Mouse (Mus musculus): ENCODE data around the gene Cacna1e. TPM values are rescaled to one million over a fixed set of nuclear protein-coding genes. Genes with fewer than 3 reads are reported as not detected.

Gene Cacna1e
- polyA plus RNA-seq, 1 experiment, result 0.11 TPM

- no peak for DNase-seq (ENCODE audit: low spot score)
These were observed 372.6 kb downstream of the Cacna1e start for GRCm38 (mm10) chr1:154511736-154512135.

DNA sequence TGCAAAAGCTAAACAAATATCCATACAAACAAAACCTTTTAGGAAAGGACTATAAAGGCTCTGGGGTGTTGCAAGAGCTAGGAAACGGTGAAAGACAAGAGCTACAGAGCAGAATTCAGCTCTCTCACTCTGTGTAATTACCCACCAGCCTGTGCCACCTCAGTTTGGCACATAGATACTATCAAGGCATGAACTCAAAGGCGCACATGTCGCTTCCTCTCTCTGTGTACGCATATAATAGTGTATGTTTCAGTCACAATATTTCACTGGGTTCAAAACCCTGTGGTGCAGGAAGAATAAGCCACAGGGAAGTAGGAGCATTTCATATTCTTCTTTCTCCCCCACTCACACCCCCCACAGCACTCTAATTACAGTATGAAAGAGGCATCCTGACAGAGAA, 380.3 kb downstream of the Cacna1e start:
- DNase-seq (ENCODE audit: low spot score), result no peak

GRCm38 (mm10) chr1:154500869-154501268, 383.4 kb downstream of the Cacna1e start:
- no peak for DNase-seq (ENCODE audit: low spot score)

DNA sequence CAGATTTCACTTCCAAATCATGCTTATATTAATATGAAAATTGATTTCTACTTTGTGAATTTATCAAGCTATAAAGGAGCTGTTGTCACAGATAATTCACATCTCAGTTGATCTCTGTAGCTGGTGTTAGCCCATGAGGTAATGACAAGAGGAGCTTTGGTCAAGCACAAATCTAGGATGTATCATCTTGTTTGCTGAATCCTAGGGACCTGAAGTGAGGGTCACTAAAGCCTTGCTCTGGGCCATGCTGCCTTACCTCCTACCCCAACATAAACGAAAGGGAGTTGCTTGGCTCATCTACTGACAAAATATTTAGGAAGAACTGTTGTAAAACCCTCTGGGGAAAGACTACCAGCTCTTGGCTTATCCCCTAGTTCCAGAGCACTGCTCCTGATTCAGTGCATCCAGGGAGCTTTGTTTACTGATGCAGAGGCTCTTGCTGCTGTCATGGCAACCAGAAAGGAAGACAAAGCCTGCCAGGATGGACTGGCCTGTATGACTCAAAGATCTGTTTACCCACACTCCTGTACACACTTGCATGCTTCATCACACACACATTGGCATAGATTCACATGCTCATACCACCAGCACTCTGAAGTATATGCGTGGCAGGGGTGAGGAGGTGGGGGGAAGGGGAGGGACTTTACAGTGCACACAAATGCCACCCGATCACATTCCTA, 384.0 kb downstream of the Cacna1e start:
- no peak for DNase-seq (ENCODE audit: low spot score)

DNA sequence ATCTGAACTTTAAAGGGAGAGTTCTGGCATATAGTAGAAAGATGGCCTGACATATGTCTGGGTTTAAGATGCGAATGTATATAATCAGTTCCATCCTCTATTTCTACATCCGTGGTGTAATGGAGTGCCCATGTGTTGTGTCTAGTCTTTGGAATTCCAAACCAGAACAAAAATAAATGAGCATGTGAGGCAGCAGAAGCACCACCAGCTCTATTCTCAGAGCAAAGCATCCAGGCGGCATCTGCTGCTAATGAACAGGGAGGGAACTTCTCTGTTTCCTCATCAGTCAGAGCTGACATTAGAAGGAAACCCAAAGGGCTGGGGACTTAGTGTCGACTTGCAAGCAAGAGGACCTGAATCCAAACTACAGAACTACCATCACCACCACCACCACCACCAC, 385.5 kb downstream of the Cacna1e start:
- no peak for DNase-seq (ENCODE audit: low spot score)

DNA sequence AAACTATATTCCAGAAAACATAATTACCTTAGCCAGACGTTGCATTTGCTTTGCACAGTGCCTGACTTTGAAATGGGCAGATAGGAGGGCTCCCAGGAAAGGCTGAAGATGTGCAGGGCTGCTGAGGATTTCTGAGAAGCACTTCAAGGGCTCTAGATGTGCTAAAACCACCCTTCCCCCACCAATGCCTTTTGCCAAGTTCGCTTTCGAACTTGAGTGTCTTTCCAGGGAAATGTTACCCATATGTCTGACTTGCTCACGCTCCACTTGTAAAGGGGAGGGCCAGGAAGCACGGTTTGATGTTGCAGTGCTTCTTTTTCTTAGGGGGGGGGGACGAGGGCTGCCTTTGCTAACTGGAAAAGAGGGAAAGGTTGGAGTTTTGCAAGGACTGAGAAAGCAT, 393.2 kb downstream of the Cacna1e start:
- DNase-seq (ENCODE audit: low spot score), result no peak

GRCm38 (mm10) chr1:154476671-154477070, 407.6 kb downstream of the Cacna1e start:
- DNase-seq (ENCODE audit: low spot score), result no peak

DNA sequence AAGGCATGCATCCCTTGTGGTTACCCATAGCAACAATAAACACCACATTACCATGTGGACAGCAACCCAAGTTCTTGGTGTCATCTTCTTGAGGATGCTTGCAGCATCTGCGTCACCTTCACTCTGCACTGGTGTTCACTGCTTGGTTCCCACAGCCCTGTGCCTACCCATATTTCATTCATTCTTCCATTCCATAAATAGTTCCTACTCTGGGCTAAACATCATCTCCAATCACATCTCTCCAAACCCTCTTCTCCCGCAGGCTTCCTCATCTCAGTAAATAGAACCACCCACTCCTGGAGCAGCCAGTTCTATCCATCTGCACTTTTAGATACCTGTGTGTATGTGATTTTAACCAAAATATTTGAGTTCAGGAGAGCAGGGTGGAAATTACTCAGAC, 408.6 kb downstream of the Cacna1e start:
- DNase-seq (ENCODE audit: low spot score), result no peak

GRCm38 (mm10) chr1:154474156-154474555, 410.1 kb downstream of the Cacna1e start:
- no peak for DNase-seq (ENCODE audit: low spot score)

GRCm38 (mm10) chr1:154467265-154467664, 417.0 kb downstream of the Cacna1e start:
- DNase-seq (ENCODE audit: low spot score), result no peak

GRCm38 (mm10) chr1:154461521-154461920, 422.8 kb downstream of the Cacna1e start:
- no peak for DNase-seq (ENCODE audit: low spot score)

GRCm38 (mm10) chr1:154460067-154460466, 424.2 kb downstream of the Cacna1e start:
- no peak for DNase-seq (ENCODE audit: low spot score)

DNA sequence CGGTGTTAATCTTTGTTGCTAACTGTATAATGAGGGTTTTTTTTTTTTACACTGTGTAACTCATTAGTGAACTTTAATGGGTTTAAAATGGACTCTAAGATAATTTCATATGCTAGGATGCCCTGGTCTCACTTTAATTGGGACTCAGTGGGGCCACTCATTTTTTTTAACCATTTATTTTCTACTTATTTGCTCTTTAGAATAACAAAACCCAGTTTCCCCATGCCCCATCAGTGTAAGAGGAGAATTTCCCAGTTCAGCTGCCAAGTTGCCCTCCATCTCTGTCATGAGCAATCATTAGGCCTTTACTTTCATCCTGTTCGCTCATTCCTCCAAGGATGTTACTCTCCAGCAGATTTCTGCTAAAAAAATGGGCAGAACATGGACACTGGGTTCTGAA, 425.7 kb downstream of the Cacna1e start:
- no peak for DNase-seq (ENCODE audit: low spot score)

- DNase-seq (ENCODE audit: low spot score), result no peak
These were observed 433.5 kb downstream of the Cacna1e start for GRCm38 (mm10) chr1:154450799-154451198.

GRCm38 (mm10) chr1:154446456-154446855, 437.8 kb downstream of the Cacna1e start:
- no peak for DNase-seq (ENCODE audit: low spot score)

- DNase-seq (ENCODE audit: low spot score), result no peak
These were observed 450.8 kb downstream of the Cacna1e start for GRCm38 (mm10) chr1:154433520-154433919.

- DNase-seq (ENCODE audit: low spot score), result no peak
These were observed 451.2 kb downstream of the Cacna1e start for GRCm38 (mm10) chr1:154433112-154433511.

DNA sequence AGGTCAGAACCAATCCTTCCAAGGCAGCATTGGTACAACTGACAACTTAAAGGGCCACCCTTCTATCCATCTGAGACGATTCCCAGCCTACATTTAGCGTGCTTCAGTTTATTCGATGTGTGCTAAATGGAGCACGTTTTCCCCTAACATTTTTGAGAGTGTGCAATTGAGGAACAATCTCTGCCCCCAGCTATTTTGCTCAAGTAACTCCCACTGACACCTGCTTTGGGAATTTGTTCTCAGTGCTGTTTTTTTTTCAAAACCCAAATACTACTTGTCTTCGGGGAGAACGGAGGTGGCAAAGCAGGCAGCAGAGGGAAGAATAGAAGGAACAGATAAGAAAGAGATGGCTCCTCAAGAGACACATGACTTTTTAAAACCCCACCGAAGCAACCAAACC, 456.0 kb downstream of the Cacna1e start:
- DNase-seq (ENCODE audit: low spot score), result no peak

- no peak for DNase-seq (ENCODE audit: low spot score)
These were observed 466.0 kb downstream of the Cacna1e start for GRCm38 (mm10) chr1:154418278-154418677.

GRCm38 (mm10) chr1:154416384-154417155, 467.7 kb downstream of the Cacna1e start:
- DNase-seq (ENCODE audit: low spot score), result no peak

DNA sequence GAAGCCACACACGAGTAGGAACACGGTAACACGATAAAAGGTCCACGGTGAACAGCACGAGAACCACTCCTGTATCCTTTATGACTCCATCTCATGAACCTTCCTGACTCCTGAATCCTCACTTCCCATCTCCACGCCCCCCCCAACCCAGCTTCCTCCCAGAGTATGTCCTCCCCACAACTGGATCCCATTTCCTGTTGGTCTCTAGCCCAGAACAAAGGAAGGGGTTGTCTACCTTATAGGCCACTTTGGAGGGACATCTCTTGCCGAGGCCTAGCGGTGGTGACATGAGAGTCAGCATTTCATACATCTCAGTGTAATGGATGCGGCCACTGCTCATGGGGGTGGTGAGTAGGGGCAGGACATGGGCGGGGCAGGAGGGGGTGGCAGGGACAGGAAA, 468.5 kb downstream of the Cacna1e start:
- no peak for DNase-seq (ENCODE audit: low spot score)

DNA sequence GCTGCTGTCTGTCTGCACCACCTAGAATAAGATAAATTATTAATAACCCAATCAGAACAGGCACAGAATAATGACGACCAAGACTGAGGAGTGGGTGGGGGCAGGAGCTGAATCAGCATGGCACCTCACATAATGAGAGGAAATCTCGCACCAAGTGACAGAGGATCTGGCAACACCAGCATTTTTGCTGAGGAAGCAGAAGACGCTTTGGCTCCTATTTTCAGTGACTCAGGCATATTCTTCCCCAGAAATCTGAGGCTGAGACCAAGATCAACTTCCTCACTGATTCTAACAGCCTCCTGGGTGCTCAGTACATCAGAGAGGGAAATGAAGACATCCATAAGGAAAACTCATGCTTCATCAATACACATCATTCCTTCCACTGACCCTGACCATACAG, 471.2 kb downstream of the Cacna1e start:
- no peak for DNase-seq (ENCODE audit: low spot score)

- DNase-seq (ENCODE audit: low spot score), result no peak
These were observed 475.2 kb downstream of the Cacna1e start for GRCm38 (mm10) chr1:154409051-154409450.

Measured in urinary bladder, adult 2 months (tissue).